ENCODE assay signal across 8 mouse cellular contexts in the genomic region with DNA sequence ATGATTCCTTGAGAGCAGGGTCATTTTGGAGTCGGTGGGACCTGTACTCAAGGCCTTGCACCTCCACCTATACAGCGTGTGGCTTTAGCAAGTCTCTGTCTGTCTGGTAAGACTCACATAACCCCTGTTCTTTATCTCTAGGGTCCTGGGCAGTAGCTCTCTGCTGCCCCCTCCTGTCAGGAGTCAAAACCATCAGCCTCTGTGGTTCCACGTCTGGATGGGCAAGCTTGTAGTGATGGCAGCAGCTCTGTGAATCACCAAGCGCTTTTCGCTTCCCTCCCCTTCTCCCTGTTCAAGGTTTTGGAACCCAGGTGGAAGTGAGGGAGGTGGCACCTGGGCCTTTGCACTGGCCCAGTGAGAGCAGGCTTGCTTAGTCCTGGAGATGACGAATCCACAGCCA. TPM values are rescaled to one million over a fixed set of nuclear protein-coding genes. Genes with fewer than 3 reads are reported as not detected.
A peak's percentile ranks its signal among the peaks of the same experiment; 100 is the strongest.
DNase-seq lines count a peak whose midpoint lies in the region; ATAC-seq and TF ChIP-seq lines count a peak whose summit lies in the region.

No protein-coding gene starts in this region.

- 0 out of 2 replicates have a peak, but pooled peaks cover under 1% of the 10 kb centered on the region for H3K27me3 ChIP-seq in forebrain, embryonic 14.5 days (replicated peaks; ENCODE audit: control insufficient read depth, insufficient read depth, low read length)
- H3K27me3 ChIP-seq in midbrain, embryonic 12.5 days, result peaks cover 44% of the 10 kb centered on the region
- H3K27me3 ChIP-seq in thymus, adult 2 months (ENCODE audit: control insufficient read depth, insufficient read depth, low read length), result no peaks in the 10 kb centered on the region; the same call in 1 of the 2 replicates

- peak; percentile 47; the same call in 1 of the 2 replicates for ATAC-seq in forebrain, embryonic 14.5 days
- ATAC-seq in midbrain, embryonic 12.5 days (ENCODE audit: low FRiP score, low read depth), result peak; percentile 21; the same call in 1 of the 2 replicates

- no peak overlapping the region for H3K4me3 ChIP-seq in bone marrow, adult 2 months (replicated peaks; ENCODE audit: control insufficient read depth, low read depth, low read length)
- H3K4me3 ChIP-seq in forebrain, embryonic 14.5 days (ENCODE audit: low read depth, low read length), result no peak overlapping the region
- no peak overlapping the region for H3K4me3 ChIP-seq in midbrain, embryonic 12.5 days
- H3K4me3 ChIP-seq in thymus, adult 2 months (ENCODE audit: control insufficient read depth, insufficient read depth, low read length), result no peak overlapping the region

- intact Hi-C loops in left cerebral cortex, postnatal 14 days (cut with DNase I), result loop anchor here (2.0 to 10.0 kb wide), 2 partner anchors 115 to 233 kb away; no protein-coding TSS in a partner anchor

- WGBS in bone marrow, adult 2 months, result 26% methylated on average over 6 of the region's 6 CpGs
- 38% methylated on average over 6 of the region's 6 CpGs for WGBS in forebrain, embryonic 14.5 days
- 25% methylated on average over 6 of the region's 6 CpGs for WGBS in midbrain, embryonic 12.5 days
- 35% methylated on average over 6 of the region's 6 CpGs for WGBS in thymus, adult 2 months

- no peak overlapping the region for H3K27ac ChIP-seq in bone marrow, adult 2 months (ENCODE audit: control insufficient read depth, insufficient read depth, low read depth, low read length, poor library complexity)
- no peak overlapping the region for H3K27ac ChIP-seq in forebrain, embryonic 14.5 days (ENCODE audit: low read depth, low read length)
- no peak overlapping the region for H3K27ac ChIP-seq in midbrain, embryonic 12.5 days (replicated peaks)
- no peak overlapping the region for H3K27ac ChIP-seq in thymus, adult 2 months (ENCODE audit: control insufficient read depth, insufficient read depth, low read length)

- peak; percentile 75 for TF ChIP-seq CTCF in bone marrow, adult 2 months (IDR thresholded peaks at IDR 0.05; ENCODE audit: control insufficient read depth, insufficient read depth, low read length)
- peak; percentile 72; the same call in 1 of the 2 replicates for TF ChIP-seq CTCF in thymus, adult 2 months (IDR thresholded peaks at IDR 0.05; ENCODE audit: borderline replicate concordance, control insufficient read depth, extremely low read depth, insufficient read depth, low read length, poor library complexity)

- H3K9me3 ChIP-seq in forebrain, embryonic 14.5 days (replicated peaks; ENCODE audit: control insufficient read depth, low read length), result no peaks in the 10 kb centered on the region
- H3K9me3 ChIP-seq in midbrain, embryonic 12.5 days, result no peaks in the 10 kb centered on the region

- no peaks in the 10 kb centered on the region for H3K4me1 ChIP-seq in bone marrow, adult 2 months (ENCODE audit: control insufficient read depth, insufficient read depth, low read length)
- no peaks in the 10 kb centered on the region for H3K4me1 ChIP-seq in forebrain, embryonic 14.5 days (ENCODE audit: control insufficient read depth, insufficient read depth, low read length)
- peaks cover 3% of the 10 kb centered on the region; the same call in 1 of the 2 replicates for H3K4me1 ChIP-seq in midbrain, embryonic 12.5 days
- no peaks in the 10 kb centered on the region for H3K4me1 ChIP-seq in thymus, adult 2 months (replicated peaks; ENCODE audit: control insufficient read depth, insufficient read depth, low read length)

- no peaks in the 10 kb centered on the region for H3K36me3 ChIP-seq in forebrain, embryonic 14.5 days (ENCODE audit: control insufficient read depth, insufficient read depth, low read length)
- no peaks in the 10 kb centered on the region for H3K36me3 ChIP-seq in midbrain, embryonic 12.5 days
- no peaks in the 10 kb centered on the region for H3K36me3 ChIP-seq in thymus, adult 2 months (ENCODE audit: control insufficient read depth, insufficient read depth, low read length)

- no peak overlapping the region for H3K9ac ChIP-seq in forebrain, embryonic 14.5 days (ENCODE audit: low read length)
- H3K9ac ChIP-seq in midbrain, embryonic 12.5 days (replicated peaks), result no peak overlapping the region

- TF ChIP-seq POLR2A in bone marrow, adult 2 months (IDR thresholded peaks at IDR 0.05; ENCODE audit: borderline replicate concordance, control insufficient read depth, low read depth, low read length), result no peak
- TF ChIP-seq POLR2A in thymus, adult 2 months (IDR thresholded peaks at IDR 0.05; ENCODE audit: control insufficient read depth, extremely low read depth, insufficient read depth, low read length, poor library complexity), result no peak

- DNase-seq in right cerebral cortex, adult 18-20 months, result peak; percentile 44
- DNase-seq in right cerebral cortex, postnatal 25 days, result no peak
- peak; percentile 66 for DNase-seq in forebrain, embryonic 14.5 days (ENCODE audit: low spot score)
- DNase-seq in induced T-regulatory cell, adult 2 months (ENCODE audit: low read depth), result peak; percentile 87
- DNase-seq in left cerebral cortex, postnatal 14 days (ENCODE audit: low spot score in 2 of 2), result peak; percentile 58 to 67
- peak; percentile 77 for DNase-seq in thymus, adult 2 months

- no peak overlapping the region for H3K4me2 ChIP-seq in forebrain, embryonic 14.5 days (ENCODE audit: low read length)
- H3K4me2 ChIP-seq in midbrain, embryonic 12.5 days (replicated peaks), result no peak overlapping the region

RNA-seq across cellular contexts. Expression of gene Plin1, which starts 4.5 kb away (rescaled TPM):
- 2.3 TPM in 1 of 2 replicates, not detected in the other for polyA plus RNA-seq in bone marrow, adult 2 months (2011; ENCODE audit: insufficient read depth, insufficient read length, low replicate concordance, missing spikeins)
- not detected in 2 replicates for polyA plus RNA-seq in forebrain, embryonic 14.5 days (2014; fragmentation: Nextera tagmentation; extraction: Ambion mirVana)
- total RNA-seq in left cerebral cortex, postnatal 14 days (2021), result not detected
- polyA plus RNA-seq in midbrain, embryonic 12.5 days (2016; fragmentation: Nextera tagmentation; extraction: Ambion mirVana), result not detected in 2 replicates
- polyA plus RNA-seq in thymus, adult 2 months (2012; rRNA removed), result 64.4 and 73.1 TPM in 2 replicates

RNA-seq across cellular contexts. Expression of gene Kif7, which starts 12.7 kb away (rescaled TPM):
- 0.29 and 1.00 TPM in 2 replicates for polyA plus RNA-seq in bone marrow, adult 2 months (2011; ENCODE audit: insufficient read depth, insufficient read length, low replicate concordance, missing spikeins)
- polyA plus RNA-seq in forebrain, embryonic 14.5 days (2014; fragmentation: Nextera tagmentation; extraction: Ambion mirVana), result 1.9 and 2.5 TPM in 2 replicates
- 1 to 10 TPM; 1.9 to 2.4 TPM for total RNA-seq in left cerebral cortex, postnatal 14 days (2021)
- 7.2 and 7.5 TPM in 2 replicates for polyA plus RNA-seq in midbrain, embryonic 12.5 days (2016; fragmentation: Nextera tagmentation; extraction: Ambion mirVana)
- polyA plus RNA-seq in thymus, adult 2 months (2012; rRNA removed), result 5.7 and 6.3 TPM in 2 replicates

RNA-seq across cellular contexts. Expression of gene Pex11a, which starts 14.7 kb away (rescaled TPM):
- 3.4 and 4.9 TPM in 2 replicates for polyA plus RNA-seq in bone marrow, adult 2 months (2011; ENCODE audit: insufficient read depth, insufficient read length, low replicate concordance, missing spikeins)
- polyA plus RNA-seq in forebrain, embryonic 14.5 days (2014; fragmentation: Nextera tagmentation; extraction: Ambion mirVana), result 15.1 and 16.7 TPM in 2 replicates
- 1 to 10 TPM; 8.2 to 8.7 TPM for total RNA-seq in left cerebral cortex, postnatal 14 days (2021)
- 8.1 and 8.8 TPM in 2 replicates for polyA plus RNA-seq in midbrain, embryonic 12.5 days (2016; fragmentation: Nextera tagmentation; extraction: Ambion mirVana)
- 5.0 and 8.1 TPM in 2 replicates for polyA plus RNA-seq in thymus, adult 2 months (2012; rRNA removed)

RNA-seq across cellular contexts. Expression of gene Wdr93, which starts 14.7 kb away (rescaled TPM):
- polyA plus RNA-seq in bone marrow, adult 2 months (2011; ENCODE audit: insufficient read depth, insufficient read length, low replicate concordance, missing spikeins), result not detected in 2 replicates
- 0.46 and 0.52 TPM in 2 replicates for polyA plus RNA-seq in forebrain, embryonic 14.5 days (2014; fragmentation: Nextera tagmentation; extraction: Ambion mirVana)
- not detected for total RNA-seq in left cerebral cortex, postnatal 14 days (2021)
- polyA plus RNA-seq in midbrain, embryonic 12.5 days (2016; fragmentation: Nextera tagmentation; extraction: Ambion mirVana), result 0.13 and 0.34 TPM in 2 replicates
- polyA plus RNA-seq in thymus, adult 2 months (2012; rRNA removed), result 0.22 and 0.24 TPM in 2 replicates

Comparison
In these comparisons a context has a peak if more than half of its experiments do, and no peak if none do; other contexts are left out.
1. RNA of gene Plin1, which starts 4.5 kb away (polyA plus RNA-seq): 64.4 to 73.1 TPM in thymus, adult 2 months; 2.3 TPM in bone marrow, adult 2 months, not detected in midbrain, embryonic 12.5 days and not detected in forebrain, embryonic 14.5 days; every median in the first group is over 10 times any median in the second.